Mouse (Mus musculus) heart, embryonic 14.5 days (tissue): ENCODE results near the gene Lamp2. TPM values are rescaled to one million over a fixed set of nuclear protein-coding genes. Genes with fewer than 3 reads are reported as not detected.

Experiments used
- ATAC-seq: fragments of 200-750 bp; cut with Nextera tagmentation; 2 replicates; pipeline ENCODE4 v1.8.0; 2017; ENCODE audit warnings: low read depth, moderate TSS enrichment; ENCODE audit not compliant: insufficient number of reproducible peaks, insufficient read depth, low FRiP score
- H3K27ac ChIP-seq, 2 experiments: fragments of 200-500 bp in 1 of 2; fragments of 300-500 bp in 1 of 2; sonication (generic) in 1 of 2; replicated peaks in 1 of 2; 2 replicates each; pipeline ENCODE4 v1.5.1; 2012 to 2014; ENCODE audit warnings: low read depth in 2 of 2, low read length in 2 of 2, control low read depth in 1 of 2, mild to moderate bottlenecking in 1 of 2, mixed read lengths in 1 of 2; ENCODE audit not compliant: control insufficient read depth in 1 of 2, insufficient read depth in 1 of 2
- H3K27me3 ChIP-seq: fragments of 300-500 bp; sonication (generic); 2 replicates; pipeline ENCODE4 v1.6.1; 2014; ENCODE audit warnings: mild to moderate bottlenecking, low read length, control low read depth; ENCODE audit not compliant: control insufficient read depth, insufficient read depth
- H3K36me3 ChIP-seq: fragments of 300-500 bp; sonication (generic); 2 replicates; pipeline ENCODE4 v1.6.1; 2014; ENCODE audit warnings: mild to moderate bottlenecking, control low read depth, low read length, mixed read lengths; ENCODE audit not compliant: control insufficient read depth, insufficient read depth
- H3K4me1 ChIP-seq, 2 experiments: fragments of 200-500 bp in 1 of 2; fragments of 300-500 bp in 1 of 2; sonication (generic) in 1 of 2; 2 replicates each; pipeline ENCODE4 v1.6.1; 2012 to 2014; ENCODE audit warnings: low read length in 2 of 2, control low read depth in 1 of 2, mixed read lengths in 1 of 2; ENCODE audit not compliant: control insufficient read depth in 2 of 2, insufficient read depth in 2 of 2
- H3K4me2 ChIP-seq: fragments of 300-500 bp; sonication (generic); 2 replicates; pipeline ENCODE4 v1.6.1; 2014; ENCODE audit warnings: mild to moderate bottlenecking, low read length
- H3K4me3 ChIP-seq, 2 experiments: fragments of 200-500 bp in 1 of 2; fragments of 300-500 bp in 1 of 2; sonication (generic) in 1 of 2; 2 replicates each; pipeline ENCODE4 v1.5.1; 2012 to 2014; ENCODE audit warnings: low read length in 2 of 2, mild to moderate bottlenecking in 2 of 2, control low read depth in 1 of 2, low read depth in 1 of 2, moderate library complexity in 1 of 2; ENCODE audit not compliant: control insufficient read depth in 1 of 2, insufficient read depth in 1 of 2
- H3K9ac ChIP-seq: fragments of 300-500 bp; sonication (generic); 2 replicates; pipeline ENCODE4 v1.6.1; 2014; ENCODE audit warnings: mild to moderate bottlenecking, low read length
- H3K9me3 ChIP-seq: fragments of 300-500 bp; sonication (generic); 2 replicates; pipeline ENCODE4 v1.6.1; 2016; ENCODE audit warnings: low read length, control low read depth; ENCODE audit not compliant: control insufficient read depth
- WGBS: fragments of 180-500 bp; shearing (Covaris S2); extraction: QIAGEN DNeasy Blood & Tissue Kit; methylation state at CpG from one replicate; pipeline ENCODE4 v1.1.7; 2014; 5-methylcytosine and 5-hydroxymethylcytosine counted together
- polyA plus RNA-seq: library from polyadenylated mRNA; unstranded; fragments of >200 nt; fragmentation: Nextera tagmentation; extraction: Ambion mirVana; gene quantifications from 2 replicates; pipeline ENCODE4 v1.2.1, GENCODE M21; 2014

The Lamp2 gene
- polyA plus RNA-seq, 1 experiment from 2014 or later, result 181 TPM

DNA sequence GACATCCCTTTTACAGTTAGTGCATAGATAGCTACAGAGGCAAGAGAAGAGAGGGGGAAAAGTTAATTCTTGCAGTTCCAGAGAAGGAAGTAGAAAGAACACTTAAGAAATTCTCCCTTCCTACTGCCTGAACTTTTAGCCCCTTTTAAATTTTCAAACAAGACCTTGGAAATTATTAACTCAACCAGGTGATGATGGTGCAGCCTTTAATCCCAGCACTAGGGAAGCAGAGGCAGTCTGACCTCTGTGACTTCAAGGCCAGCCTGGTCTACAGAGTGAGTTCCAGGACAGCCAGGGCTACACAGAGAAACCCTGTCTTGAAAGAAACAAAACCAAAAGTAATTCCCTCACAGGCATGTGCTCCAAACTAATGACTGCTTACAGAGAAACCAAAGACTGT, 10.0 kb upstream of the Lamp2 start:
- Histone ChIP-seq H3K27ac (no peak overlapping the region), H3K9me3 (no peaks in the 10 kb centered on the region)
- ATAC-seq, result no peak

DNA sequence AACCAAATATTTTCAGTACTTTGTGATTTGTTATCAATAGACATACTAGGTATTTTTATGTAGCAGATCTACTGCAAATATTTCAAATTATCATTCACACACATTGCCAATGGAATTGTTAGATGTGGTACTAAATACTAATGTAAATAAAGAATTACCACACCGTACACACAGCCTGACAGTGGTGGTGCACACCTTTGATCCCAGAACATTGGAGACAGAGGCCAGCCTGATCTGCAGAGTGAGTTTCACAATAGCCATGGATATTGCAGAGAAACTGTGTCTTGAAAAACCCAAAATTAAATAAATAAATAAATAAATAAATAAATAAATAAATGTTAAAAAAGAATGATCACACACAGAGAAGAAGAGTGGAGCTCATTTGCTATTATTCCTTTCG, 6.9 kb upstream of the Lamp2 start:
- Histone ChIP-seq H3K4me2 (no peak overlapping the region), H3K4me3 (no peak overlapping the region), H3K4me1 (peaks cover 0 to 2% of the 10 kb centered on the region in 2 experiments; a peak in 1 of 4 replicates), H3K9me3 (no peaks in the 10 kb centered on the region), H3K36me3 (no peaks in the 10 kb centered on the region), H3K9ac (no peak overlapping the region), H3K27me3 (no peaks in the 10 kb centered on the region), H3K27ac (no peak overlapping the region)
- ATAC-seq, result no peak
- WGBS, result 88% methylated on average over 2 of the region's 2 CpGs

More for the DNA sequence above, 10.0 kb upstream of the Lamp2 start:
- H3K4me3 ChIP-seq, result no peak overlapping the region
- H3K4me2 ChIP-seq, result no peak overlapping the region
- H3K27me3 ChIP-seq, result no peaks in the 10 kb centered on the region
- no peak overlapping the region for H3K9ac ChIP-seq
- H3K36me3 ChIP-seq, result no peaks in the 10 kb centered on the region
- H3K4me1 ChIP-seq, result no peaks in the 10 kb centered on the region

DNA sequence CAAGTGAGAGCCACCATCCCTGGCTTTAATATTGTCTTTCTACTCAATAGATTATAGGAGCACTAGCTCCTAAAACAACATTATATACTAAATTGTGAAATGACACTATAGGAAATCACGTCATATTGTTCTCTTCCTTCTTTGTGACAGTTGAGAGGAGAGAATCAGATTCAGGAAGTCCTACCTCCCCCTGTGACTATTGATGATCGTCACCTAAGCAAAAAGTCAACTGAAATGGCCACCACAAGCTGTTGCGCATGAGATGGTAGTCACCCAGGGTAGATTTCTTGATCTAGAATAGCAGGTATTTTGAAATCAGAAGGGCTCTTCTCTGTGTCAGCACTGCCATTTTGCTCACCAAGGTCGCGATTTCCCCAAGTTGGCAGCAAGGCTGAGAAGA, 5.8 kb upstream of the Lamp2 start:
- no peaks in the 10 kb centered on the region for H3K9me3 ChIP-seq
- H3K27ac ChIP-seq, result no peak overlapping the region
- no peaks in the 10 kb centered on the region for H3K27me3 ChIP-seq
- H3K36me3 ChIP-seq, result no peaks in the 10 kb centered on the region
- H3K4me2 ChIP-seq, result no peak overlapping the region
- 81% methylated on average over 5 of the region's 5 CpGs for WGBS
- no peak overlapping the region for H3K9ac ChIP-seq
- H3K4me1 ChIP-seq, result peaks cover 0 to 2% of the 10 kb centered on the region in 2 experiments; a peak in 1 of 4 replicates
- no peak for ATAC-seq
- H3K4me3 ChIP-seq, result no peak overlapping the region

DNA sequence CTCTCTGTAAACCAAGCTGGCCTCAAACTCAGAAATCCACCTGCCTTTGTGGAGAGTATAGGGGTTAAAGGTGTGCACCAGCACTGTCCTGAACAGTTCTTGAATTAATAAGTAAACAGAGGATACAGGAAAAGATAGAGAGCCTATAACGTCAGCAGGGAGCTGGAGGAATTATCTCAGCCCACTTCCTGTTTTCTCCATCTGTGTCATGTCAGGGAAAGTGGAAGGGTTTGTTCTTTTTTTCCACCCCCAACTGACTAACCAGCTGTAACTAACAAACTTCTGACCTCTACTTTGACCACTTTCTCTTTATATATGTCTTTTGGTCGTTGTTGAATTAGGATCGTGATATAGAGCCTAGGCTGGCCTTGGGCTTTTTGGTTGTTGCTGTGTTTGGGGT, 4.6 kb upstream of the Lamp2 start:
- no peak overlapping the region for H3K4me2 ChIP-seq
- no peak overlapping the region for H3K4me3 ChIP-seq
- no peak for ATAC-seq
- no peaks in the 10 kb centered on the region for H3K36me3 ChIP-seq
- no peaks in the 10 kb centered on the region for H3K9me3 ChIP-seq
- no peaks in the 10 kb centered on the region for H3K27me3 ChIP-seq
- peaks cover 0 to 2% of the 10 kb centered on the region in 2 experiments; a peak in 1 of 4 replicates for H3K4me1 ChIP-seq
- H3K27ac ChIP-seq, result peak overlapping the region; percentile 53 to 58
- 52% methylated on average over 3 of the region's 3 CpGs for WGBS
- no peak overlapping the region for H3K9ac ChIP-seq

DNA sequence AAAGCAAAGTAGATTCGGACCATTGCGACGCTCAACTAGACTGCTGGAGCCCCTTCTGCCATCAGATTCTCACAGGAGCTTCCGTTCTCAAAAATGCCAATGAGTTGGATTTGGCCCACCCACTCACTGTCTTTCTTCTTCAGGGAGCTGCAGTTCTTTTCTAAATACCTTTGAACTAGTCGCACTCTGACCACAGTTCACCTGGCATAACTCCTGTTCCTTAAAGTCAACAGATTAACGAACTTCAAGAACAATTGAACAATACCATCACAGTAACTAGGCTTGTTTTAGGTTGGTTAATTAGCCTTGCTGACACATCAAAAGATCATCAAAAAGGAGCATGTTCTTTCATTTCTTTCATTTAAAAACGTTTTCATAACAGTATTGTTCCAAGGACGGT, 2.8 kb upstream of the Lamp2 start:
- Histone ChIP-seq H3K4me2 (no peak overlapping the region), H3K4me1 (peaks cover 0 to 2% of the 10 kb centered on the region in 2 experiments; a peak in 1 of 4 replicates), H3K9me3 (no peaks in the 10 kb centered on the region), H3K4me3 (no peak overlapping the region), H3K36me3 (no peaks in the 10 kb centered on the region), H3K9ac (no peak overlapping the region), H3K27ac (no peak overlapping the region), H3K27me3 (no peaks in the 10 kb centered on the region)
- 80% methylated on average over 8 of the region's 8 CpGs for WGBS
- no peak for ATAC-seq

DNA sequence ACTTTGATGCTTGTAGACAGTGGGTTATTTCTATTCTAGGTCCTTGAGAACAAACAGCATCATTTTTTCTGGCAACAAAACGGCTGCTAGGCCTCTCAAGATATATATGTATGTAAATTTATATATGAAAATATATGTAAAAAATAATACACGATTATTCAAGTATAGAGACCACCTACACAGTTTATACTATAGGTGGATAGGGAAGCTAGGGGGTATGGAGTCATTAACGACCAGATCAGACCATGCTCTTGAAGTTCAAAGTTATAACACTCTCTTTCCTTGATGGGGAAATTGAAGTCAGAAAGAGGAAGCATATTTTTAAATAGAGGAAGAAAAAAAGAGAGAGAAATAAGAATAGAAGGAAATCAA, 367 bp upstream of the Lamp2 start:
- no peak overlapping the region for H3K4me2 ChIP-seq
- no peak overlapping the region for H3K27ac ChIP-seq
- H3K27me3 ChIP-seq, result no peaks in the 10 kb centered on the region
- no peak overlapping the region for H3K9ac ChIP-seq
- WGBS, result 25% methylated on average over 3 of the region's 3 CpGs
- peaks cover 0 to 2% of the 10 kb centered on the region in 2 experiments; a peak in 1 of 4 replicates for H3K4me1 ChIP-seq
- H3K9me3 ChIP-seq, result no peaks in the 10 kb centered on the region
- peaks cover 10% of the 10 kb centered on the region for H3K36me3 ChIP-seq
- H3K4me3 ChIP-seq, result no peak overlapping the region
- no peak for ATAC-seq

DNA sequence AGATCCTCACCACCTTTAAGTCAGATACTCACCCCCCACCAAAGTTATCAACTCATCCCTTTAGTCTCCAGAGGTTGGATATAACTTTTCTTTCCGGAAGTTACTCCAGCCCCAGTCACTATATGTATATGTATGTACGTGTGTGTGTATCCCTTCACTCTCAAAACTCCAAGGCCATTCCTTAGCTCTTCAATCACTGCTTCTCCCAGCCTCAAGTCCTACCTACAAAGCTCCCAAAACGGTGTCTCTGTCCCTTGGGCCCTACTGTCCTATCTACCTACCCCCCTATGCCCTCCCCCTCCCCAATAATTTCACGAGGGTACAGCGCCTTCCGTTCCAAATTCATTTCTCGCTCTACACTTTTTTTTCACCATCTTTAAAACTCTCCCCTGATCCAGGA, 780 bp downstream of the Lamp2 start:
- no peaks in the 10 kb centered on the region for H3K9me3 ChIP-seq
- H3K36me3 ChIP-seq, result peaks cover 18% of the 10 kb centered on the region
- 22% methylated on average over 7 of the region's 7 CpGs for WGBS
- no peak for ATAC-seq
- H3K4me2 ChIP-seq, result peak overlapping the region; percentile 65
- H3K9ac ChIP-seq, result peak overlapping the region; percentile 80
- H3K27me3 ChIP-seq, result no peaks in the 10 kb centered on the region
- H3K27ac ChIP-seq, result peak overlapping the region; percentile 90 to 95
- peak overlapping the region; percentile 61 to 94 for H3K4me3 ChIP-seq
- peaks cover 0 to 1% of the 10 kb centered on the region in 2 experiments; a peak in 1 of 4 replicates for H3K4me1 ChIP-seq

DNA sequence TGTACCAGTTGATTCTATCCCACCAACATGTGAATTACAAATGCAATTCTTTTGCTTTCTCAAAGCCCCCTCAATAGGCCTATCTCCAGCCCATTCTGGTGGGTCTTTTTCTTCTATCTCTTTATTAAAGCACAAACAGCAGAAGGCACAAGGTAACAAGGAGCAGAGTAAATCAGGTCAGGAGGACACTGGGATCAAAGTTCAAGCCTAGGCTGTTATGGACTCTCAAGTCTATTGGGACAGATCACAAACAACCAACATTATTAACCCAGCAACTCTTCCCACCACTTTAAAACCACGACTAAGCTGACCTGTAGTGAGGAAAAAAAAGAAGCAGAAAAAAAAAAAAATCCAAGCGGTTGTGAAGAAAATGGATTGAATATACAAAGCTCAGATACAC, 1.4 kb downstream of the Lamp2 start:
- no peaks in the 10 kb centered on the region for H3K9me3 ChIP-seq
- no peaks in the 10 kb centered on the region for H3K4me1 ChIP-seq
- H3K4me3 ChIP-seq, result peak overlapping the region; percentile 61 to 94; a peak in 3 of 4 replicates
- H3K9ac ChIP-seq, result peak overlapping the region; percentile 80
- 31% methylated on average over 2 of the region's 2 CpGs for WGBS
- no peak overlapping the region for H3K27ac ChIP-seq
- peaks cover 24% of the 10 kb centered on the region for H3K36me3 ChIP-seq
- peak overlapping the region; percentile 65 for H3K4me2 ChIP-seq
- no peaks in the 10 kb centered on the region for H3K27me3 ChIP-seq
- ATAC-seq, result no peak
